Mouse (Mus musculus): ENCODE results near the gene Gzmm.

- no peak for TF ChIP-seq POLR2A (IDR thresholded peaks at IDR 0.05; ENCODE audit: insufficient read length, low read depth)
- TF ChIP-seq E2F4 (IDR thresholded peaks at IDR 0.05; ENCODE audit: insufficient read depth) = no peak
- no peak for TF ChIP-seq USF1 (IDR thresholded peaks at IDR 0.05; ENCODE audit: low read depth)
- TF ChIP-seq MAX (IDR thresholded peaks at IDR 0.05; ENCODE audit: low read depth) = no peak
Measured at GRCm38 (mm10) chr10:79666493-79666892, 22.3 kb upstream of the Gzmm start.

Measured in myocyte (in vitro differentiated cells).